Mouse (Mus musculus) lung, postnatal 0 days (tissue): ENCODE measurements around the gene Hal.
A peak's percentile ranks its signal among the peaks of the same experiment; 100 is the strongest.

Source experiments
- CTCF ChIP-seq: IDR thresholded peaks from 2 replicates; pipeline ENCODE4 v1.5.1; 2016; ENCODE audit warnings: antibody characterized with exemption, mild to moderate bottlenecking
- EP300 ChIP-seq: IDR thresholded peaks from 2 replicates; pipeline ENCODE4 v1.6.1; 2016; ENCODE audit warnings: antibody characterized with exemption, mild to moderate bottlenecking, control low read depth

DNA sequence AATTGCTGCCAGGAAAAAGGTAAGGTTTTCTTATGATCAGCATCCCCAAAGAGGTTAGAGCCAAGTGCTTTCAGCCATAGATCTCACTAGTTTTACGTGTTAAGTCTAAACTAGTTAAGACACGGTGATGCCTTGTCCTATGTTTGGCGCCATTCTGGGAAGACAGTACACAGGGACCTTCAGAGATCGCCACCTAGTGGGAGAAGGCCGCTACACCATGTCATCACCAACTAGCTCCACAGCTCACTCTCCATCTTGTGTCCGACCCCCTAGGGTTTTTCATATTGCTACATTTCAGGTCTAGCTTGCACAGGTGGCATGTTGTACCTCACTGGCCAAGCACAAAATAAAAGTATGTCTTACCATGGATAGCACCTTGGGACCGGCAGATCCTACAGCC is 60.4 kb downstream of the Hal start:
- peak; percentile 96 for TF ChIP-seq CTCF
- no peak for TF ChIP-seq EP300
